Mouse (Mus musculus) midbrain, embryonic 13.5 days (tissue): ENCODE data around the gene Fars2. TPM values are rescaled to one million over a fixed set of nuclear protein-coding genes. Genes with fewer than 3 reads are reported as not detected.

Source experiments
- ATAC-seq: fragments of 200-750 bp; cut with Nextera tagmentation; 2 replicates; pipeline ENCODE4 v1.8.0; 2017; ENCODE audit warnings: mild to moderate bottlenecking, moderate TSS enrichment, moderate library complexity
- H3K27ac ChIP-seq: fragments of 300-500 bp; sonication (generic); 2 replicates; pipeline ENCODE4 v1.5.1; 2015; ENCODE audit warnings: inconsistent platforms, mild to moderate bottlenecking, moderate library complexity
- H3K27me3 ChIP-seq: fragments of 300-500 bp; sonication (generic); 2 replicates; pipeline ENCODE4 v1.6.1; 2015; ENCODE audit warnings: mild to moderate bottlenecking, inconsistent platforms
- H3K36me3 ChIP-seq: fragments of 300-500 bp; sonication (generic); 2 replicates; pipeline ENCODE4 v1.6.1; 2015; ENCODE audit warnings: mild to moderate bottlenecking, inconsistent platforms
- H3K4me1 ChIP-seq: fragments of 300-500 bp; sonication (generic); replicated peaks from 2 replicates; pipeline ENCODE4 v1.6.1; 2015; ENCODE audit warnings: inconsistent platforms
- H3K4me2 ChIP-seq: fragments of 300-500 bp; sonication (generic); replicated peaks from 2 replicates; pipeline ENCODE4 v1.6.1; 2015; ENCODE audit warnings: moderate library complexity, mild to moderate bottlenecking, inconsistent platforms
- H3K4me3 ChIP-seq: fragments of 300-500 bp; sonication (generic); replicated peaks from 2 replicates; pipeline ENCODE4 v1.5.1; 2015; ENCODE audit warnings: mild to moderate bottlenecking, inconsistent platforms
- H3K9ac ChIP-seq: fragments of 300-500 bp; sonication (generic); replicated peaks from 2 replicates; pipeline ENCODE4 v1.6.1; 2015; ENCODE audit warnings: mild to moderate bottlenecking, inconsistent platforms
- H3K9me3 ChIP-seq: fragments of 300-500 bp; sonication (generic); 2 replicates; pipeline ENCODE4 v1.6.1; 2016; ENCODE audit warnings: mild to moderate bottlenecking, inconsistent platforms
- WGBS: fragments of 180-500 bp; shearing (Covaris S2); methylation state at CpG from one replicate; pipeline ENCODE4 v1.1.7; 2015; 5-methylcytosine and 5-hydroxymethylcytosine counted together
- polyA plus RNA-seq: library from polyadenylated mRNA; unstranded; fragments of >200 nt; fragmentation: Nextera tagmentation; extraction: Ambion mirVana; gene quantifications from 2 replicates; pipeline ENCODE4 v1.2.1, GENCODE M21; 2015

The Fars2 gene
- polyA plus RNA-seq, 1 experiment from 2014 or later = 29.5 TPM

GRCm38 (mm10) chr13:36540231-36540630 lies 423.0 kb downstream of the Fars2 start:
- no peaks in the 10 kb centered on the region for H3K27me3 ChIP-seq

GRCm38 (mm10) chr13:36541287-36541780 lies 424.1 kb downstream of the Fars2 start:
- ATAC-seq = no peak
- Histone ChIP-seq H3K9me3 (no peaks in the 10 kb centered on the region; the same call in 1 of the 2 replicates), H3K9ac (no peak overlapping the region), H3K36me3 (no peaks in the 10 kb centered on the region), H3K27ac (no peak overlapping the region), H3K4me3 (no peak overlapping the region), H3K27me3 (no peaks in the 10 kb centered on the region), H3K4me2 (no peak overlapping the region), H3K4me1 (peaks cover 33% of the 10 kb centered on the region)
- 84% methylated on average over 2 of the region's 2 CpGs for WGBS

More at GRCm38 (mm10) chr13:36540231-36540630, 423.0 kb downstream of the Fars2 start:
- Histone ChIP-seq H3K4me1 (peaks cover 38% of the 10 kb centered on the region), H3K4me2 (no peak overlapping the region), H3K9ac (no peak overlapping the region), H3K4me3 (no peak overlapping the region), H3K9me3 (no peaks in the 10 kb centered on the region; the same call in 1 of the 2 replicates), H3K27ac (peak overlapping the region; percentile 49), H3K36me3 (no peaks in the 10 kb centered on the region)
- 0 out of 2 replicates have a peak, but pooled peaks have one; percentile 9 for ATAC-seq
- 51% methylated on average over 10 of the region's 10 CpGs for WGBS

GRCm38 (mm10) chr13:36550694-36551093 lies 433.5 kb downstream of the Fars2 start:
- Histone ChIP-seq H3K9ac (no peak overlapping the region), H3K4me2 (no peak overlapping the region), H3K36me3 (no peaks in the 10 kb centered on the region), H3K4me3 (no peak overlapping the region), H3K27ac (peak overlapping the region; percentile 35; the same call in 1 of the 2 replicates), H3K9me3 (0 out of 2 replicates have a peak, but pooled peaks cover 6% of the 10 kb centered on the region), H3K4me1 (peaks cover 9% of the 10 kb centered on the region; the same call in 1 of the 2 replicates), H3K27me3 (no peaks in the 10 kb centered on the region)
- 42% methylated on average over 6 of the region's 6 CpGs for WGBS
- ATAC-seq = no peak

GRCm38 (mm10) chr13:36552522-36553246 lies 435.5 kb downstream of the Fars2 start:
- no peaks in the 10 kb centered on the region for H3K9me3 ChIP-seq
- no peaks in the 10 kb centered on the region for H3K36me3 ChIP-seq
- peaks cover 9% of the 10 kb centered on the region; the same call in 1 of the 2 replicates for H3K4me1 ChIP-seq
- no peak overlapping the region for H3K4me2 ChIP-seq
- 77% methylated on average over 3 of the region's 3 CpGs for WGBS
- no peaks in the 10 kb centered on the region for H3K27me3 ChIP-seq
- no peak for ATAC-seq
- no peak overlapping the region for H3K4me3 ChIP-seq
- no peak overlapping the region for H3K9ac ChIP-seq
- H3K27ac ChIP-seq = no peak overlapping the region

- 85% methylated on average over 5 of the region's 5 CpGs for WGBS
- no peak overlapping the region for H3K4me2 ChIP-seq
- no peak overlapping the region for H3K9ac ChIP-seq
- H3K27ac ChIP-seq = no peak overlapping the region
- no peak overlapping the region for H3K4me3 ChIP-seq
- no peaks in the 10 kb centered on the region for H3K9me3 ChIP-seq
- no peaks in the 10 kb centered on the region for H3K36me3 ChIP-seq
- no peak for ATAC-seq
- H3K27me3 ChIP-seq = no peaks in the 10 kb centered on the region
- peaks cover 9% of the 10 kb centered on the region; the same call in 1 of the 2 replicates for H3K4me1 ChIP-seq
Measured at GRCm38 (mm10) chr13:36553247-36553642, 436.0 kb downstream of the Fars2 start.

- H3K4me2 ChIP-seq = no peak overlapping the region
- no peak for ATAC-seq
- no peaks in the 10 kb centered on the region for H3K9me3 ChIP-seq
- no peak overlapping the region for H3K4me3 ChIP-seq
- no peak overlapping the region for H3K27ac ChIP-seq
- H3K9ac ChIP-seq = no peak overlapping the region
- H3K27me3 ChIP-seq = no peaks in the 10 kb centered on the region
- peaks cover 9% of the 10 kb centered on the region; the same call in 1 of the 2 replicates for H3K4me1 ChIP-seq
- H3K36me3 ChIP-seq = no peaks in the 10 kb centered on the region
- WGBS = 100% methylated on average over 1 of the region's 1 CpGs
Measured at GRCm38 (mm10) chr13:36554743-36555142, 437.5 kb downstream of the Fars2 start.

- H3K9ac ChIP-seq = no peak overlapping the region
- 24% methylated on average over 16 of the region's 16 CpGs for WGBS
- peak; percentile 75 for ATAC-seq
Measured at GRCm38 (mm10) chr13:36562447-36563441, 445.5 kb downstream of the Fars2 start.

GRCm38 (mm10) chr13:36564764-36565315 lies 447.6 kb downstream of the Fars2 start:
- H3K27me3 ChIP-seq = no peaks in the 10 kb centered on the region
- no peaks in the 10 kb centered on the region for H3K9me3 ChIP-seq
- WGBS = 8% methylated on average over 6 of the region's 6 CpGs
- peaks cover 36% of the 10 kb centered on the region for H3K4me1 ChIP-seq
- peak; percentile 75 for ATAC-seq
- H3K36me3 ChIP-seq = no peaks in the 10 kb centered on the region
- peak overlapping the region; percentile 92 for H3K27ac ChIP-seq
- no peak overlapping the region for H3K4me3 ChIP-seq
- no peak overlapping the region for H3K4me2 ChIP-seq
- H3K9ac ChIP-seq = no peak overlapping the region

More at GRCm38 (mm10) chr13:36562447-36563441, 445.5 kb downstream of the Fars2 start:
- Histone ChIP-seq H3K4me3 (no peak overlapping the region), H3K36me3 (no peaks in the 10 kb centered on the region), H3K27ac (peak overlapping the region; percentile 92), H3K4me1 (peaks cover 36% of the 10 kb centered on the region), H3K4me2 (peak overlapping the region; percentile 31; the same call in 1 of the 2 replicates), H3K9me3 (no peaks in the 10 kb centered on the region), H3K27me3 (no peaks in the 10 kb centered on the region)

GRCm38 (mm10) chr13:36576781-36577180 lies 459.6 kb downstream of the Fars2 start:
- WGBS = 65% methylated on average over 4 of the region's 4 CpGs
- Histone ChIP-seq H3K27ac (no peak overlapping the region), H3K4me2 (no peak overlapping the region)

GRCm38 (mm10) chr13:36577916-36578568 lies 460.8 kb downstream of the Fars2 start:
- Histone ChIP-seq H3K4me3 (peak overlapping the region; percentile 45), H3K27me3 (no peaks in the 10 kb centered on the region), H3K4me1 (peaks cover 21% of the 10 kb centered on the region), H3K9ac (no peak overlapping the region), H3K4me2 (peak overlapping the region; percentile 60), H3K9me3 (no peaks in the 10 kb centered on the region), H3K36me3 (no peaks in the 10 kb centered on the region), H3K27ac (peak overlapping the region; percentile 40)
- ATAC-seq = peak; percentile 22; the same call in 1 of the 2 replicates
- WGBS = 71% methylated on average over 7 of the region's 7 CpGs

More at GRCm38 (mm10) chr13:36576781-36577180, 459.6 kb downstream of the Fars2 start:
- Histone ChIP-seq H3K27me3 (no peaks in the 10 kb centered on the region), H3K4me1 (peaks cover 10% of the 10 kb centered on the region), H3K9me3 (no peaks in the 10 kb centered on the region), H3K36me3 (no peaks in the 10 kb centered on the region), H3K4me3 (no peak overlapping the region), H3K9ac (no peak overlapping the region)
- no peak for ATAC-seq
